Mouse (Mus musculus): ENCODE results near the gene Abca6.

- TF ChIP-seq CTCF (conservative IDR thresholded peaks at IDR 0.05 in 1 of 2, IDR thresholded peaks at IDR 0.05 in 1 of 2; ENCODE audit: low read depth in 2 of 2, low read length in 2 of 2), result no peak
- no peak for TF ChIP-seq POLR2A (IDR thresholded peaks at IDR 0.05; ENCODE audit: low read depth, low read length)
- no peak for TF ChIP-seq ZC3H11A (IDR thresholded peaks at IDR 0.05; ENCODE audit: low read depth, low read length)
- no peak for TF ChIP-seq HCFC1 (IDR thresholded peaks at IDR 0.05; ENCODE audit: low read depth, low read length)
- TF ChIP-seq MAX (IDR thresholded peaks at IDR 0.05; ENCODE audit: low read length), result no peak
- TF ChIP-seq ELF1 (IDR thresholded peaks at IDR 0.05; ENCODE audit: low read depth, low read length), result no peak
- TF ChIP-seq GABPA (IDR thresholded peaks at IDR 0.05; ENCODE audit: insufficient replicate concordance, low read depth, low read length), result no peak
- TF ChIP-seq ETS1 (conservative IDR thresholded peaks at IDR 0.05; ENCODE audit: low read depth, low read length), result no peak
- no peak for TF ChIP-seq NELFE (IDR thresholded peaks at IDR 0.05; ENCODE audit: low read depth, low read length)
- TF ChIP-seq MAFK (IDR thresholded peaks at IDR 0.05; ENCODE audit: insufficient replicate concordance, low read length), result no peak
Observed at GRCm38 (mm10) chr11:110266757-110267156, 15.2 kb upstream of the Abca6 start.
